Mouse (Mus musculus): ENCODE measurements around the gene Cartpt.
A peak's percentile ranks its signal among the peaks of the same experiment; 100 is the strongest.
"Not testable (repeated sequence)": the region's sequence is repeated elsewhere in the genome, so short reads cannot be mapped to it uniquely, and the experiment has no call there.

Cartpt gene

GRCm38 (mm10) chr13:99900965-99901364 lies at the start of gene Cartpt:
Cartpt (minus strand) TSS chr13:99901091.
- DNase-seq, result no peak

DNA sequence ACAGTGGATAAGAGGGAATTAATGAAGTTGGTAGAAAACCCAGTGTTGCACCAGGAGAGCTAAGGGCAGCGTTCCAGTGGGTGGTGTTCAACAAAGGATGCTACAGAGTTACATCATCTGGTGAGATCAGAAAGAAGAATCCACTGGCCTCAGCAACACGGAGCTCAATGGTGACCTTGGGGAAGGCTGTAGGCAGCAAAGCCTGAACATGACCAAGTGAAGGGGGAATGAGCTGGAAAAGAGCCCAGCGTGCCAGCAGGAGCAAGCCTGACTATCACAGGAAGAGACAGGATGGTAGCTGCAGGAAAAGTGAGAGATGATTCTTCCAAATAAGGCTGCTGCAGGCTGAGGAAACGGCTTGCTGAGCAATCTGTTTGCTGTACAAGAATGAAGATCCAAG lies 46.5 kb upstream of the Cartpt start:
- no peak for DNase-seq

DNA sequence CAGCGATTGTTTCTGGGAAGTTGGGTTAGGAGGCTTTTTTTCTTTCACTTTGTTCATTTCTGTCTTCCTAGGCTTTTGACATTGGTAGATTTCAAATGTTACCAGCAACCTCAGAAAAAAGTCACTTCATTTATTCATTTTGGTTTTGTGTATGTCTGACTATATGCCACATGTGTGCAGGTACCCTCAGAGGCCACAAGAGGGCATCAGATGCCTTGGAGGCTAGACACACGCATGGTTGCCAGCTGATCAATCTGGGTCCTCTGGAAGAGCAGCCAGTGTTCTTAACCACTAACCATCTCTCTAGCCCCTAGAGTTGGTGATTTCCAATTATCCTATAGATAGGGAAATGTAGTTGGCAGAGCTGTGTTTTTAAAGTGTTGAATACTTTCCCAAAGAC lies 42.6 kb upstream of the Cartpt start:
- DNase-seq, result no peak

DNA sequence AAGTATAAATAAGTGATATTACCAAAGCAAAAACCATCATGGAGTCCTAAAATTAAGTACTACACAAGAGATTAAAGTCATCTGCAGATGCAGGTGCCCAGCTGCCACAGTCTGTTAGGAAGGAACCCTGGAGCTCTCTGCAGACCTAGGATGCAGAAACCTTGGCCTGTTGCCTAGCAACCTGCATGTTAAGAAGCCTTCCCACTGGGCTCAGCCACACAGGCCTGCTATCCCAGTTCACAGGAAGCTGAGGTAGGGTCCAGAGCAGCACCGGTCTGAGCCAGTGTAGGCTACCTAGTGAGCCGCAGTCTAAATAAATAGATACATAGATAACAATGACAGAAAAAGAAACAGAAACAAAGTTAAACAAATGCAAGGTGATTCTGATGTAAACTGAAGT lies 39.7 kb upstream of the Cartpt start:
- no peak for DNase-seq

- no peak for DNase-seq
Measured at GRCm38 (mm10) chr13:99939320-99939671, 38.4 kb upstream of the Cartpt start.

DNA sequence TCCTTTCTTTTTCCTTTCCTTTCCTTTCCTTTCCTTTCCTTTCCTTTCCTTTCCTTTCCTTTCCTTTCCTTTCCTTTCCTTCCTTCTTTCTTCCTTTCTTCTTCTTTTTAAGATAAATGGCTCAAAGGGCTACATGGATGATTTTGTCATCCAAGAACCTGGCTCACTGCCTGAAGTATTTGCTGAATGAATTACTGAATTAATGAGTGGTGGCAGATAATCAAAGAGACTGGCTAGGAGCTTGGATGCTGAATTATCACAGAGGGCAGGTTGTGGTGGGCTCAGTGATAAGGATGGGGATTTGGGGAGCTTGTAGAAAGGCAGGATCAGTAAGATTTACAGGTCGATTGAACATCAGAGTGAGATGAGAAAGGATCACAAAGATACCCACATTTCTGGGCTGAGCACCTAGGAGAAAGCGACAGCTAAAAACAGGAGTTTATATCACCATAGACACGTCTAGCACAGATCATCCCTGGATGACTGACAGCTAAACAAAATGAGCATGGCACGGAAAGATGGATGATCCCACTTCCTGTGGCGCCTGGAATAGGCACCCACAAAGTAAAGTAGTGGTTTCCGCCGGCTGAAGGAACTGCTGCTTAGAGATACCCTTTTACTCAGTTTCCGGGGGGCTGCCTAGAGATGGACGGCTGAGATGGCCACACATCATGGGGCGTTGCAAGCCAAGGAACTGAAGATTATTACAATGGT lies 37.9 kb upstream of the Cartpt start:
- no peak for DNase-seq

DNA sequence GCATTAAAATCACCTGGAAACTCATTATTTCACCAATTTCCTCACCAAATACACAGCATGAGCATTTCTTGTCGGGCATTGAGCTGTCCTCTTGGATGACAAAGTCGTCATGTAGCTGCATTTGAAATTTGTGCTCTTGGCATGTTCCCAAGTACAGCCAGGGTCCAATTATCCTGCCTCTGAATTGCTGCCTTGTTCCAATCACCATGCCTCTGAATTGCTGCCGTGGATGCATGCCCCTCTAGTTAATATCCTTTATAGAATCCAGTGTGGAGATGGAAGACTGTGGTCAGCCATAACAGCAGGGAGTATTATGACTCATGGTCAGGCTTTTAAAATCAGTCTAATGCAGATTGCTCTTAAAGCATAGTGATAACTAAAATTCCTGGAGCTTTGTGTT lies 36.9 kb upstream of the Cartpt start:
- no peak for DNase-seq

- DNase-seq, result no peak
Measured at GRCm38 (mm10) chr13:99932406-99932805, 31.5 kb upstream of the Cartpt start.

DNA sequence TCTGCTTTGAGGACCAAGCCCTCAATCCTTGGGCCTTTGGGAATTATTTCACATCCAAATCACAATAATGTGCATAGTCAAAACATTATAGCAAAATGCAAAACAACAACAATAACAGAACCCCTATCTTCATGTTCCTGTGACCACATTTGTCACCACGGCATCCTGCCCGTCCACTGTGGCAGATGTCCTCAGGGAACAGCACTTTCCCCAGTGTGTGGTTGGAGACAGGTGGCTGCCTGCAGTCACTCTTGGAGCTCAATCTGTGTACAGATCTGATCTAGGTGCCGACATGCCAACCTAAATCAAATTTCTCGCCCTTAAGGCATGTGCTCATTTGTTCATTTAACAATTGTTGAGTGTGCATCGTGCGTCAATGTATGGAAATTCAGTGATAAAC lies 30.6 kb upstream of the Cartpt start:
- DNase-seq, result no peak

GRCm38 (mm10) chr13:99926249-99926648 lies 25.4 kb upstream of the Cartpt start:
- DNase-seq, result no peak

DNA sequence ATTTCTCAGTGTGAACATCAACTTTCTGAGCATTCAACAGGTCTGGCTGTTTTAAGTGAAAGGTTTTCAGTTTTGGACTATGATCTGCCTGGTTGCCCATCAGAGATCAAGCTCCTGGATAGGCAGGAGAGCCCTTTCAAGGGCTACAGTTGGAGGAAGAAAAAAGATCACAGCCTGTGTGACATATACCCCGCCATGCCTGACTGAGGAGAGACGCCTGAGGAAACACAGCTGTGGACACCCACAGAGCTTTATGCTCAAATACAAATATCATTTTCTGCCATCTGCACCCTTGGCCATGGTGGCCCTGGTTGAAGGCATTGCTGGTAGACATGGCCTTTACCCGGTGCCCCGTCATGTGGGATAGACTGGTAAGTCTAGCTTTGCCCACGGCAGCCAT lies 14.7 kb upstream of the Cartpt start:
- DNase-seq, result no peak

DNA sequence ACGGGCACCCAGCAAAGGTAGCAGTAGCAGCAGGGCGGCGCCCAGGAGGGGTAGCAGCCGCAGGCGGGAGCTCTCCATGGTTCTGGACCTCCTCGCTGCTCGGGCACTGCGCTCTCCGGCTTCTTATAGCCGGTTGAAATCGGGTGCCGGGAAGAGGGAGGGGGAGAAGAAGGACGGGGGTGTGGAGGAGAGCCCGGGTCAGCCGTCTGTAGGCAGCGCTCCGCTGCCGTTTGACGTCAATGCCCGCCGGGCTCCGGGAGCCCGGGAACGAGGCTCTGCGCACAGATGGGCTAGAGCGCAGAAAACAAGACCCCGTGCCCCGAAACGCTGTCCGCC lies 366 bp downstream of the Cartpt start:
- DNase-seq, result peak; percentile 38

GRCm38 (mm10) chr13:99899670-99900556 lies 978 bp downstream of the Cartpt start:
- no peak for DNase-seq

DNA sequence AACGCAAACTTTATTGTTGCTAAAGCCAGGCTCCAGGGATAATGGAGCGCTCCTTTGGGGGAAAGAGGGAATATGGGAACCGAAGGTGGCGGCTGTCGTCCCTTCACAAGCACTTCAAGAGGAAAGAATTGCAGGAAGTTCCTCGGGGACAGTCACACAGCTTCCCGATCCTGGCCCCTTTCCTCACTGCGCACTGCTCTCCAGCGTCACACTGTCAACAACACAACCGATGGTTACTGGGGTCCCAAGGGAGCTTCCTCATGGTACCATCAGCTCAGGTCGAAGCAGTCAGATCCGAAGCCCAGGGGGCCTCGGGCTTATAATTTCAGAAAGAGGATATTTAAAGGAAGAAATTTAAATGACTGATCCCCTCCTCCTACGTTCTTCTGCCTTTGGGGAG lies 2.1 kb downstream of the Cartpt start:
- no peak for DNase-seq

GRCm38 (mm10) chr13:99885636-99886035 lies 15.3 kb downstream of the Cartpt start:
- no peak for DNase-seq

- not testable (repeated sequence) for DNase-seq
Measured at GRCm38 (mm10) chr13:99881774-99882173, 19.1 kb downstream of the Cartpt start.

DNA sequence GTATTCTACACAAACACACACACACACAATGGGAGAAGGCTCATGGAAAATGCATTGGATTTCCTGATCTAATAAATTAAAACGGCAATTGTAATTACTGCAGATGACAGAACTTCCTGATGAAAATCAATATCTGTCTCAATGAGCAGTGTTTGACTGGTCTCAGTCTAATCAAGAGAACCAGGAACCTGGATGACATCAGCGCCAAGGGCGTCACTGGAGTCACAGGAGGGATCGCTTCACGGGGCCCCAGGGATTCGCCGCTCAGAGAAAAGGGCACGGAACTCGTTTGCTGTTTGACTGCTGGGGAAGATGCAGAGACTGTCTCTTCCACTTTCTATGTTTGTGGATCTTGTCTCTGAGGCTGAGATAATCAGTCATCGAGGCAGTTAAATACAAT lies 21.2 kb downstream of the Cartpt start:
- DNase-seq, result no peak

DNA sequence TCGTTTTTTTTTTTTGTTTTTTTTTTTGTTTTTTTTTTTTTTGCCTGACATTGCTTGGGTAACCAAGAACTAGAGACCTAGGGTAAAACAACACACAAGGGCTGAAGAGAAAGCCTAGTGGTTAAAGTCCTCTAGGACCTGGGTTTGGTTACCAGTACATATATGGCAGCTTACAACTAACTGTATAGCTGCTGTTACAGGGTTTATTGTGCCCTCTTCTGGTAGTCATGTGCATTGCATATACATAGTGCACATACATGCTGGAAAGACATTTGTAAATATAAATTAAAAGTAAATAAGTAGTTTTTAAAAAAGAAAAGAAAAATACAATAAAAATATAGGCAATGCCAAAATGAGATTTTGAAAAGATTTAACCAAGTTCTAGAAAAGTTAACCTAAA lies 28.8 kb downstream of the Cartpt start:
- no peak for DNase-seq

- DNase-seq, result no peak
Measured at GRCm38 (mm10) chr13:99868438-99868837, 32.5 kb downstream of the Cartpt start.

DNA sequence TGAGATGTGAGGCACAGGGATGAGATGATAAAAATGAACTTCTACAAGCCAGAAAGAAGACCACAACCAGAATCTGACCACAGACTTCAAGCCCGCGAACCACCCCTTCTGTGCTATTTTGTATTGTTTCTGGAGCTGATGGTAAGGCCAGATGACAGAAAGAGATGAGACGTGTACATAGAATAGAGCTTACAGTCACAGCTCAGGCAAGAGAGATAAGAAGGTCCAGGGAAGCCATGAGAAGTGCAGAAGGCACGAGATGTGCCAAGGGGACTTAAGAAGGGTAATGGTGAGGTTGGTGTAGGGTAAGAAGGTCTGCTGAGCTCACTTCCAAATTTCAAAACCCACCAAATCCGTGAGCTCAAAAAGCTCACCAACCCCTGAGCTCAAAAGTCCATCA lies 36.6 kb downstream of the Cartpt start:
- DNase-seq, result no peak

- DNase-seq, result no peak
Measured at GRCm38 (mm10) chr13:99860670-99861069, 40.2 kb downstream of the Cartpt start.

GRCm38 (mm10) chr13:99859082-99859481 lies 41.8 kb downstream of the Cartpt start:
- DNase-seq, result peak; percentile 47

DNA sequence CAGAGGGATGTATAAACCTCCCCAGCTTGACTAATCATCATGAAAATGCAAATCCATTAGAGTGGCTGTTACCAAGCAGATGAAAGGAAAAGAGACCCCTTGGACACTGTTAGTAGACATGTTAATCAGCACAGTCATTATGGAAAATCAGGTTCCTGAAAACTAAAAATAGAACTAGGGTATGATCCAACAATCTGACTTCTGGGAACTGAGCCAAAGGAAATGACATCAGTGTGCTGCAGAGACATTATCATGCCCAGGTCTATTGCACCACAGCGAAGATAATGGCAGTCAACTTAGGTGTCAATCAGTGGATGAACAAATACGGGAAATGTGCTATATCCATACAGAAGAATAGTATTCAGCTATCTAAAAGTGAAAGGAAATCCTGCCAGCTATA lies 43.0 kb downstream of the Cartpt start:
- DNase-seq, result peak; percentile 26

DNA sequence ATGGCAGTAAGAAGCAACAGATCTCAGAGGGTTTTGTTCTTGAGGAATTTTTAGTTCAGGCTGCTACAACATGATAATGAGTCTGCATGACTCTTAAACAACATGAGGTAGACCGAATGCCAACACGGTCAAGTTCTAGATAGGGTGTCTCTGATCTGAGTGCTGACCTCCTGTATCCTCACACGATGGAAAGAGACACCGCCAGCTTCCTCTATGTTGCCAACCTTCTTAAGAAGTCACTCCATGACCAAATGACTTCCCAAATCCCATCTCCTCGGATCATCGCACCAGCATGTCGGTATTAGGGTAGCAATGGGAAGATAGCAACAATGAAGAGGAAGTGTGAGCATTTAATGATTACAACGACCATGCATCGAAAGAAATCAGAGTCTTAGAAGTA lies 43.6 kb downstream of the Cartpt start:
- no peak for DNase-seq

DNA sequence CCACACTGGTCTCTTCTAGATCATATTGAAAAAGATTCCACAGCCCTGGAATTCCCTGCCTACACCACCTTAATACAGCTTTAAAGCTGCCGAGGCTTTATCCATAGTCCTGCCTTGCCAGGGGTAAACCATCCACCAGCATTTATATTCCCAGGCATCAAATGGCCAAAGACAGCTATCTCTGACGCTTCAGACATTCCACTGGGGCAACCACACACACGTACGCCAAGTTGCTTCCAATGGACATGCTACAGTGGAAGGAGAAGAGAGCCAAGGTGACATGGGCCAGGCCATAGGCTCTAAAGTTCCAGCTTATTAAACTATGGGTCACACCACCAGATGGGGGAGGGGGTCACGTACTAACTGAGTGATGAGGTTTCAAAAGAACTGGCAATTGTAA lies 45.7 kb downstream of the Cartpt start:
- DNase-seq, result no peak

Measured in kidney, adult 9 months (tissue).